Mouse (Mus musculus) natural killer cell, adult 2 months (primary cell): ENCODE results near the gene Tex46.

ENCODE experiments used
- DNase-seq, 2 experiments: peaks; one replicate each; pipeline ENCODE4 v3.0.0; 2022; ENCODE audit warnings: low spot score in 2 of 2

Gene Tex46

DNA sequence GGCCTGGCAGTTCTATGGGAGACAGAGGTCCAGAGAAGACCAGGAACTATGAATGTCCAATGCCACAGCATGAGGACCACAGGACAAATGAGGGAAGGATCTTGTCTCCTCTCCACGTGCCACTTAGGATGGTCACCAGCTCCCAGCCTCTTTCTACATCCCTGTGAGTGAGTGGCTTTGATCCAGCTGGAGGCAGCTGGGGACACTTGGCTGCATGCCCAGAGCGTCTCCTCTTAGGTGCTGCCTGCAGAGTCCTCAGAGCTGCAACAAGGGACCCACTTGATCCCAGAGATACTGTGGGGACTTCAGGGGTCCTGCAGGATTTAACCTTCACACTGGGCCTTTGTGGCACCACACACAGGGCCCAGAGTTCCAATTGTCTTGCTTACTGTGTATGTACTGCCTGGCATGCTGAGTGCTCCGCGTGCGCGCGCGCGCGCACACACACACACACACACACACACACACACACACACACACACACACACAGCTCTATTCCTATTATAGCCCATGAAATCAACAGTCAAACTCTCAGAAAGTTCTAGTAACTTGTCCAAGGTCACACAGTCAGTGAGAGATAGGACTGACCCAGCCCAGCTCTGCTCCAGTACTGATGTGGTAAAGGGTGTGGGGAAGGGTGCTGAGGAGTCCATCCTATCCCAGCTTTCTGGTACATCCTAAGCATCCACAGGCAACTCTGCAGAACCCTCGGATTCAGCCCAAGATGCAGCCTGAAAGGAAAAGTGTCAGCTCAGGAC lies 21.2 kb downstream of the Tex46 start:
- DNase-seq = no peak

GRCm38 (mm10) chr4:136635995-136636394 lies 25.8 kb downstream of the Tex46 start:
- DNase-seq = no peak

DNA sequence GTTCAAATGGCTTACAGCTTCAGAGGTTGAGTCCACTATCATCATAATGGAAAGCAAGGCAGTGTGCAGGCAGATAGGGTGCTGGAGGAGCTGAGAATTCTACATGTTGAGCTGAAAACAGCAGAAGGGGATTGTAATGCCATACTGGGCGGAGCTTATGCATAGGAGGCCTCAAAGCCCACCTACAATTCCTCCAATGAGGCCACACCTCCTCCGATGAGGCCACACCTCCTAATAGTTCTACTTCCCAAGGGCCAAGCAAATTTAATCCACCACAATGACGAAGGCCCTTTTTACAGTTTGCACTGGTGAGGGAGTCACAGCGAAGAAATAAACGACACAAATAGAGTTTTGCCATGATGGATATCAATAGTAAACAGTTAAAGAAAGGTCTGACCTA lies 26.3 kb downstream of the Tex46 start:
- no peak for DNase-seq

- no peak for DNase-seq
These were observed 26.8 kb downstream of the Tex46 start for GRCm38 (mm10) chr4:136636983-136637562.

DNA sequence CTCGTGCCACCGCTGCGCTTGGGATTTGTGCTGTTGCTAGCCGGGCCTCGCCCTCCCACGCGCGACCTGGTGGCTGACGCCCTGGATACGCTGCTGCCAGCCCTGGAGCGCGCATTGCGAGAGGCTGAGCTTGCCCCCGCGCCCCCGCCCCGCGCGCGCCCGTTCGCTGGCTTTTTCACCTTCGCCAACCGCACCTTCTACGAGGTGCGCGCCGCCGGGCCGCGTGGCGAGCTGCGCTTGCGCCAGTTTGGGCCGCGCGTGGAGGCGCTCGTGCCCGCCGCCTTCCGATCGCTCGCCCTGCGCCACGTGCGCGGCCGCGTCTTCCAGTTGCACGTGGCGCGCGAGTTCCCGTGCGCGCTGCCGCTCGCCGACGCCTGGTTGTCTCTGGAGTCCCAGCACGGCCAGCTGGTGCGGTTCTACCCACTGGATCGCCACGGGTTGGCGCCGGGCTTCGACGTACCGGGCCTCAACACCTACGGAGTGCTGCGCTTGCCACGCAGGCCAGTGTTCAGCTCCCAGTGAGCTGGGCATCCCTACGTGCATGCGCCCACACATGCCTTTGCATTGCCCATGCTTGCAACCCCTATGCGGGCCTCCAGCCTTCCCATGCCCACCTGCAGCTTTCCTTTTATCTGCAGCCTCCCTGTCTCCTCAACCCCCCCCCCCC lies 27.5 kb downstream of the Tex46 start:
- no peak for DNase-seq

DNA sequence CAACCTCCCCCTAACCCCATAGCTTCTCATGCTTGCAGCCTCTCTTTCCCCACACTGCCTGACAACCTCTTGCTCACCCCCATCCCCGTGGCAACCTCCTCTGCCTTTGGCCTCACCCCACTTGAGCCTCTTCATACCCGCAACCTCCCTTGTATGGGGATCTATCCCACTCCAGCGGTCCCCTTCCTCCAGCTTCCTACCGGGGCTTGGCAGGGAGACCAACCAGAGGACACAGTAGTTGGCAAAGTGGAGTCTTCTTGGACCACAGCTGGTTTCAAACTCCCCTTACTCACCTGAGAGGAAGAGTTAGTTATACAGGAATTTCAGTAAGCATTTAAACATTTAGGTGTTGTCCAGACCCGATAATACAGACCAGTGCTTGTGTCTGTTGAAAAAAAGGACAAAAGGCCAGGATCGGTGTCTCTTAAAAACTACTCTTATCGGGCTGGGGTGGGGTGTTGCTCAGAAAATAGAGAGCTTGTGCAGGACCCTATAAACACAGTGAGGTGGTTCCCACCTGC lies 28.1 kb downstream of the Tex46 start:
- no peak for DNase-seq

GRCm38 (mm10) chr4:136638890-136639289 lies 28.7 kb downstream of the Tex46 start:
- no peak for DNase-seq

GRCm38 (mm10) chr4:136648922-136649479 lies 38.8 kb downstream of the Tex46 start:
- peak; percentile 51 to 72 for DNase-seq

- DNase-seq = no peak
These were observed 39.4 kb downstream of the Tex46 start for GRCm38 (mm10) chr4:136649480-136650196.

DNA sequence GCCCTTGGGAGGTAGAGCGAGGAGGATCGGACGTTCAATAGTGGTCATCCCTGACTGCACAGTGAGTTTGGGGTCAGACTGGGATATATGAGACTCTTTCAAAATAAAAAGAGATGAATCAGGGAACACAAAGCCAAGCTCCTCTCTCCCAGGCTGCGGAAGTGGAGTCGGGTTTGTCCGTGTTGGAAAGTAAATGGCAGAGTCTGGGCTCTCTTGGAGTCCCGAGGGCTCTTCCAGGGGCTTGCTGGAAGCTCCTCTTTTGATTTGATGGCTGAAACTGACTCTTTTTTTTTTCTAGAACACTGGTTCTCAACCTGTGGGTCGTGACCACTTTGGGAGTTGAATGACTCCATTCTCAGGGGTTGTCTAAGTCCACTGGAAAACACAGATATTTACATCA lies 40.0 kb downstream of the Tex46 start:
- DNase-seq = no peak

DNA sequence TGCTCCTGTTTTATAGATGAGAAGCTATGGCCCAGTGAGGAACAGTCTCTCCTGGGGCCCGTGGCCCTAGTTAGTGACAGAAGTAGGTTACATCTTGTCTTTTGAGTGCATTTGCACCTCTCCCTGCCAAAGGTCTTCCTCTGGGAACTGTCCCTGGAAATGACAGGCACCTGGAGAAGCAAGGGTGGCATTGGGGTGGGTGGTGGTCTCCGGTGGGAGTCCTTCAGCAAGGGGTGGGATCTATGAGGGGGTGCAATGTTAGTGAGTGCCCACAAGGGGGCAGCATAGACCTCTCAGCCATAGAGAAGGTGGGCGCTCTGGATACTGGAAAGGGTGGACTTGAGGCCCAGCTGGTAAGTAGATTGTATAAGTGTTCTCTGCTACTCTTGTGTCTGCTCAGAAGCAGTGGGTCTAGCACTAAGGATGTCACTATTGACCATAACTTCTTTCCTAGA lies 41.1 kb downstream of the Tex46 start:
- peak in 1 of 2 experiments; percentile 23 for DNase-seq

- no peak for DNase-seq
These were observed 41.8 kb downstream of the Tex46 start for GRCm38 (mm10) chr4:136651882-136652527.

DNA sequence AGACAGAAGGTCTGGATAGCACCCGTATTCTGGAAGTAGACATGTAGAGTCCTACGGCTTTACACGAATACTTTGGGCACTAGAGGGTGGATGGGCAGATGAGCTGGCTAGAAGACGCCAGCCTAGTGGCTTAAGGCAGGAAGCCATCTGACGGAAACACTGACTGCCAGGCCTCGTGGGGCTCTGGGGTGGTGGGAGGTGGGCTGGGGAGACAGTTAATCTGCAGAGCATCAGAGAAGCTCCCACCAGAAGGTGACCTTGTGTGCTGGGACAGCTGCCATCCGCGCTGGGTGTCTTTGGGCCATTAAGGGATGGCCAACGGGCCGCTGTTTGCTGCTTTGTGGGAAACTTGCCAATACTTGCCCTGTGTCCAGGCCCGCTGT lies 42.3 kb downstream of the Tex46 start:
- DNase-seq = no peak

GRCm38 (mm10) chr4:136653019-136653418 lies 42.8 kb downstream of the Tex46 start:
- DNase-seq = no peak

DNA sequence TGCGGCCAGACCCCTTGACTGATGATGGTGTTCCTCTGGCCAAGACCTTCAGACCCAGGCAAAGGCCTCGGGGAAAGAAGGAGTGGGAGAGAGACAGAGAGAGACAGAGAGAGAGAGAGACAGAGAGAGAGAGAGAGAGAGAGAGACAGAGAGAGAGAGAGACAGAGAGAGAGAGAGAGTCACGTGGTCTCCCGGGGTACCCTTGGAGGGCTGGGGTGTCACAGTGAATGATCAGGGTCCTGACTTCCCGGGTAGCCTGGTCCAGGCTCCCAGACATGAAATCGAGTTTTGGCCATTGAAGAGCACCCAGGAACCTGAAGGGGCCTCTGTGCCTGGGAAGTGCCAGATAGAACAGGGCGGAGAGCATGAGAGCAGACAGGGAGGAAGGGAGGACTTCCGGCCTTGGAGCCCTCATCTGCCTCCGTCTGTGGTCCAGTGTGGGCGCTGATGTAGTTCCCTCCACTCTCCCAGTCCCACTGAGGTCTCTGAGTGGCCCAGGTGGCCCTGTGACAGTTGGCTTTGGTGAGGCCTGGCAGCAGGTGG lies 43.5 kb downstream of the Tex46 start:
- DNase-seq = no peak

DNA sequence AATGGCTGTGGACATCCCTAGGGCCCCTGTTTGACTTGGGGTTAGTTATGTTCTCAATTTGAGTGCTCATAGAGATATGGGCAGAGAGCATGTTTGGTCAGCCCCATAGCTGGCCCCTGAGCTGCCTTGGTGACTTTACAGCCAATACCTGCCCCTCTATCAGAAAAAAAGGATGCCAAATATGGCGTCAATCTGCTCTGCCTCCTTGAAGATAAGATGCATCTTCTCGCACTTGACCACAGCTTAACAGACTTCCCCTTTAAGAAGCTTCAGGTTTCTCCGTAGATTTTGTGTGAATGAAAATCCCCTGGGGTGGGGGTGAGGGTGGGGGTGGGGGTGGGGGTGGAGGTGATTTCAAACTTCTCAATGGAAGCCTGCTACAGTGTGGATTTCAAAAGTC lies 47.7 kb downstream of the Tex46 start:
- no peak for DNase-seq
